Mouse (Mus musculus) testis, adult 2 months (tissue): ENCODE results near the gene Gm45140.

Source experiments
- CTCF ChIP-seq: fragments of 200-500 bp; IDR thresholded peaks from 2 replicates; pipeline ENCODE4 v1.5.1; 2012; ENCODE audit warnings: low read depth, mild to moderate bottlenecking, inconsistent platforms, low read length, moderate library complexity; ENCODE audit not compliant: control insufficient read depth, insufficient read depth, insufficient replicate concordance
- POLR2A ChIP-seq: fragments of 200-500 bp; IDR thresholded peaks from 2 replicates; pipeline ENCODE4 v1.6.1; 2012; ENCODE audit warnings: low read depth, mild to moderate bottlenecking, inconsistent platforms, low read length, moderate library complexity; ENCODE audit not compliant: control insufficient read depth

DNA sequence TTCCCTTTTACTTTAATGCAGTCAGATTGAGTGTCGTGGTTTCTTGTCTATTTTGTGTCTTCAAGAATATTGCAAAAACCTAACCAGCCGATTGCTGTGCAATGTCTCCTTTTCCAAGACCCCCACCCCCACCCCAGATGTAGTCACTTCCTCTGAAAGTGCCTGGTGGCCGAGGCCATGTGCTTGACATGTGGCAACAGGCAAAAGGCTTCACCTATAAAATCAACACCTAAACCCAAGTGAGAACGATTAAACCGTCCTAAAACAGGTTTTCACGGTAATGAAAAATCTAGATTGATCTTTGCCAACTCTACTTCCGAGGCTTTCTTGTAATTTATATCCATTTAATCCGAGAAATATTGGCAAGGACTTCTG lies 14.2 kb upstream of the Gm45140 start:
- TF ChIP-seq CTCF (no peak), POLR2A (no peak)
